Mouse (Mus musculus): ENCODE measurements around the gene Map4k1.

GRCm38 (mm10) chr7:28933825-28934224 is 48.0 kb upstream of the Map4k1 start:
- TF ChIP-seq CTCF (IDR thresholded peaks at IDR 0.05; ENCODE audit: insufficient read depth, low read depth, low read length) (no peak), POLR2A (IDR thresholded peaks at IDR 0.05; ENCODE audit: insufficient read depth, low read depth, low read length) (no peak)

All from olfactory bulb, adult 2 months (tissue).